Mouse (Mus musculus): ENCODE results near the gene Gm14744.
"Not testable (repeated sequence)": the region's sequence is repeated elsewhere in the genome, so short reads cannot be mapped to it uniquely, and the experiment has no call there.

Gene Gm14744

GRCm38 (mm10) chrX:77864458-77864857 lies at the start of gene Gm14744:
Gene Gm14744 (plus strand): TSS chrX:77864758.
- DNase-seq, result not testable (repeated sequence)

GRCm38 (mm10) chrX:77853523-77853922 lies 11.0 kb upstream of the Gm14744 start, which contains the start of gene Pbsn:
Gene Pbsn (minus strand): TSS chrX:77853623.
- DNase-seq, result no peak

GRCm38 (mm10) chrX:77880033-77880432 lies 15.5 kb downstream of the Gm14744 start:
- DNase-seq, result not testable (repeated sequence)
